Comparison of ENCODE assay signal across 8 mouse cellular contexts in the genomic region with DNA sequence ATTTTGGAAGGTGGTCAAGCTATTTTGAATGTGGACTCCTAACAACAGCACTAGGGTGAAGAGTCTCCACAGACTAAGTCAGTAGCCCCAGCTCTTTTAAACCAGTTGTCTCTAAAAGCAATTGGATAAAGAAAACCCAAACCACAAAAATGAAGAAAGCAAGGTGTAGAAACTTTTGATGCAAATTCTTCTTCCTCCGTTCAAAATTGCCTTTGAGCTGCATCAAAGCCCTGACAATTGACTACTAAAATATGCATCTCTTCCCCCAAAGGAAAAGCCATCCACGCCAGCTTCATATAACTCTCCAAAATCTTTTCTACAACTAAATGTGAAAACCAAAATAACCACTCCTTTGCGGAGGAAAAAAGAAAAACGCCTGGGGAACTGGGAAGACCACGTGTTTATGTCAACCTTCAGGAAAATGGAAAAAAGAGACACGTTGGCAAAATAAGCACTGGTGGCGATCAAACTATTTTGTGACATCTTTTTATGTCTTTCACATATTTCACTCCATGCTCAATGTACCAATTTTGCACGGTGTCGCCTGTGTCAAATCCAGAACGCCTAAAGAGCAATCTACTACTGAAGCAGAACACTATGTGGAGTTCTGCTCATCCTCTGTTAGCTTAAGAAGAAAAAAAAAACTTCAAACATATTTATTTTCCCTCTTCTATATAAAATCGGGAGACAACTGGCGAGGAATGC. TPM values are rescaled to one million over a fixed set of nuclear protein-coding genes. Genes with fewer than 3 reads are reported as not detected.
DNase-seq lines count a peak whose midpoint lies in the region; ATAC-seq lines count a peak whose summit lies in the region.

No protein-coding gene starts in this region.

- H3K4me2 ChIP-seq in embryonic facial prominence, embryonic 15.5 days (replicated peaks) = peak overlapping the region; percentile 74
- H3K4me2 ChIP-seq in intestine, embryonic 16.5 days (ENCODE audit: low read depth, low read length) = peak overlapping the region; percentile 96
- peak overlapping the region; percentile 46 for H3K4me2 ChIP-seq in neural tube, embryonic 14.5 days (ENCODE audit: low read depth, low read length)

- H3K9me3 ChIP-seq in megakaryocyte, embryonic 14.5 days = no peaks in the 10 kb centered on the region
- no peaks in the 10 kb centered on the region for H3K9me3 ChIP-seq in embryonic facial prominence, embryonic 15.5 days (replicated peaks)
- no peaks in the 10 kb centered on the region for H3K9me3 ChIP-seq in intestine, embryonic 16.5 days (ENCODE audit: control insufficient read depth, low read length)
- no peaks in the 10 kb centered on the region for H3K9me3 ChIP-seq in neural tube, embryonic 14.5 days (ENCODE audit: control insufficient read depth, low read length)

- no peaks in the 10 kb centered on the region for H3K36me3 ChIP-seq in megakaryocyte, embryonic 14.5 days (replicated peaks; ENCODE audit: low read length)
- H3K36me3 ChIP-seq in embryonic facial prominence, embryonic 15.5 days = no peaks in the 10 kb centered on the region
- H3K36me3 ChIP-seq in intestine, embryonic 16.5 days (ENCODE audit: control insufficient read depth, insufficient read depth, low read length) = no peaks in the 10 kb centered on the region
- H3K36me3 ChIP-seq in neural tube, embryonic 14.5 days (ENCODE audit: control insufficient read depth, insufficient read depth, low read length) = no peaks in the 10 kb centered on the region

- ATAC-seq in megakaryocyte, adult 5-6 weeks (ENCODE audit: poor library complexity, severe bottlenecking) = no peak
- no peak for ATAC-seq in embryonic facial prominence, embryonic 15.5 days (ENCODE audit: insufficient number of reproducible peaks, low FRiP score, low TSS enrichment, low read depth)
- no peak for ATAC-seq in intestine, embryonic 16.5 days
- no peak for ATAC-seq in neural tube, embryonic 14.5 days (ENCODE audit: low read depth)

- H3K9ac ChIP-seq in embryonic facial prominence, embryonic 15.5 days = peak overlapping the region; percentile 80; the same call in 1 of the 2 replicates
- H3K9ac ChIP-seq in intestine, embryonic 16.5 days (ENCODE audit: low read depth, low read length) = peak overlapping the region; percentile 82; the same call in 1 of the 2 replicates
- H3K9ac ChIP-seq in neural tube, embryonic 14.5 days (replicated peaks; ENCODE audit: low read depth, low read length) = peak overlapping the region; percentile 94

- H3K4me1 ChIP-seq in megakaryocyte, embryonic 14.5 days = peaks cover 26% of the 10 kb centered on the region
- H3K4me1 ChIP-seq in embryonic facial prominence, embryonic 15.5 days = peaks cover 31% of the 10 kb centered on the region
- 0 out of 2 replicates have a peak, but pooled peaks cover 3% of the 10 kb centered on the region for H3K4me1 ChIP-seq in intestine, embryonic 16.5 days (ENCODE audit: control insufficient read depth, insufficient read depth, low read length)
- H3K4me1 ChIP-seq in neural tube, embryonic 14.5 days (ENCODE audit: control insufficient read depth, insufficient read depth, low read length) = peaks cover 16% of the 10 kb centered on the region

- WGBS in embryonic facial prominence, embryonic 15.5 days = 6% methylated on average over 12 of the region's 12 CpGs
- 18% methylated on average over 12 of the region's 12 CpGs for WGBS in intestine, embryonic 16.5 days
- 5% methylated on average over 12 of the region's 12 CpGs for WGBS in neural tube, embryonic 14.5 days

- peak overlapping the region; percentile 94 for H3K27ac ChIP-seq in embryonic facial prominence, embryonic 15.5 days (replicated peaks)
- H3K27ac ChIP-seq in intestine, embryonic 16.5 days (ENCODE audit: low read length) = no peak overlapping the region
- H3K27ac ChIP-seq in neural tube, embryonic 14.5 days (ENCODE audit: low read depth, low read length) = no peak overlapping the region

- H3K27me3 ChIP-seq in megakaryocyte, embryonic 14.5 days (replicated peaks) = peaks cover 64% of the 10 kb centered on the region
- no peaks in the 10 kb centered on the region for H3K27me3 ChIP-seq in embryonic facial prominence, embryonic 15.5 days
- no peaks in the 10 kb centered on the region for H3K27me3 ChIP-seq in intestine, embryonic 16.5 days (replicated peaks; ENCODE audit: control insufficient read depth, insufficient read depth, low read length)
- peaks cover 4% of the 10 kb centered on the region; the same call in 1 of the 2 replicates for H3K27me3 ChIP-seq in neural tube, embryonic 14.5 days (ENCODE audit: control insufficient read depth, insufficient read depth, low read length)

- DNase-seq in cerebellum, adult 9-11 months = no peak
- no peak for DNase-seq in layer of hippocampus, postnatal 25 days (ENCODE audit: extremely low spot score in 1 of 2, low spot score in 1 of 2)
- DNase-seq in spleen, postnatal 10 days (ENCODE audit: low spot score in 2 of 2) = no peak

- peak overlapping the region; percentile 93 for H3K4me3 ChIP-seq in megakaryocyte, embryonic 14.5 days (replicated peaks)
- H3K4me3 ChIP-seq in embryonic facial prominence, embryonic 15.5 days (replicated peaks) = peak overlapping the region; percentile 91
- peak overlapping the region; percentile 81 for H3K4me3 ChIP-seq in intestine, embryonic 16.5 days (ENCODE audit: low read length)
- peak overlapping the region; percentile 95 for H3K4me3 ChIP-seq in neural tube, embryonic 14.5 days (ENCODE audit: low read depth, low read length)

RNA-seq across cellular contexts. Expression of gene Parp8, which starts 1.8 kb away (rescaled TPM):
- 0.58 TPM in 1 of 2 replicates, not detected in the other for polyA plus RNA-seq in megakaryocyte, embryonic 14.5 days (2012; ENCODE audit: insufficient read depth, low replicate concordance)
- total RNA-seq in megakaryocyte, adult 5-6 weeks (2015) = 92.0 and 102 TPM in 2 replicates
- total RNA-seq in megakaryocyte, adult 5-6 weeks (2017) = 62.3 and 71.4 TPM in 2 replicates
- polyA plus RNA-seq in embryonic facial prominence, embryonic 15.5 days (2015; fragmentation: Nextera tagmentation; extraction: Ambion mirVana) = 18.9 and 21.1 TPM in 2 replicates
- 6.3 and 6.5 TPM in 2 replicates for polyA plus RNA-seq in intestine, embryonic 16.5 days (2015; fragmentation: Nextera tagmentation; extraction: Ambion mirVana)
- polyA plus RNA-seq in neural tube, embryonic 14.5 days (2014; fragmentation: Nextera tagmentation; extraction: Ambion mirVana) = 44.9 and 50.6 TPM in 2 replicates
- 10 to 100 TPM; 36.3 to 44.1 TPM for total RNA-seq in layer of hippocampus, postnatal 25 days (2021)

Comparison
In these comparisons a context has a peak if more than half of its experiments do, and no peak if none do; other contexts are left out.
1. H3K4me2 ChIP-seq: peak in every context shown above with its lines; median percentile 96 in intestine, embryonic 16.5 days; 74 in embryonic facial prominence, embryonic 15.5 days; 46 in neural tube, embryonic 14.5 days.